Mouse (Mus musculus) right cerebral cortex, postnatal 14 days (tissue): ENCODE measurements around the gene Arap1.

Source experiments
- DNase-seq: peaks from one replicate; pipeline ENCODE4 v3.0.0; 2022

Arap1 gene

DNA sequence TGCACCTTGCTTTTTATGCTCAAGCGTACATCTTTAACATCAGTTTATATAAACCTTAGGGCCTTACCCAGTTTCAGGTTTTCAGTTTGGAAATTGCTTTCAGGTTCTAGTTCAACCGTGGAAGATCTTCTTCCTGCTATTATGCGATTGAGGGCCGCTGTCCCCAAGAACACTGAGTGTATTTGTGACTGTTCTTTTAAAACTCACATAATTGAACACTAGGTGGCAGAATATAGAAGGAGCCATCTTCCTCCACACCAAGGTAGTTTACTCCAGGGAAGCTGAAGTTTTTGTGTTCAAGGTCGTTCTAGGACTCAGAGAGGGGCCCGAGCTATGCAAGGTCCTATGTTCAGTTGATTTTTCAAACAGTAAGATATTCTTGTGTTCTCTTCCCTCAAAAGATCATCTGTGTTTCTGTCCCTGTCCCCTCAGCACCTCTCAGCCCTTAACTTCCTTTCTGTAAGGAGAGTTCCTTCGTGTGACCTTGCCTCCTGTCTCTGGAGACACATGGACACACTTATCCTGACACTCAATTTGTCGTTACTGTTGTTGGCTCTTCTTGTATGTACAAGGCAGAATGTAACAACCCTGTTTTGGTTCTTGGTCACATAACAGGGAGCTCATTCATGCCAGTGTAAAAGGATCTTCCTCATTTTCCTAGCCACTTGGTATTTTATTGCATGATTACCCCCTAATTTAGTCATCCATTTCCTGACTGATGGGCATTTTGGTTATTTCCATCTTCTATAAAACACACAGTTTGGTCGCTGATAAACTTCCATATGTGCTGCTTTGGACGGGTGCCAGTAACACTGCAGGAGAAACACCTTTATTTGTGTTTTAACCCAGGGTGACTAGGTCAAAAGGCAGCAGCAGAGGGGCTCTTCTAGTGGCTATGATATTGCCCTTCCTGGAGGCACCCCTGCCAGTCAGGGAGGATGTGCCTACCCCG, 20.3 kb downstream of the Arap1 start:
- no peak for DNase-seq

DNA sequence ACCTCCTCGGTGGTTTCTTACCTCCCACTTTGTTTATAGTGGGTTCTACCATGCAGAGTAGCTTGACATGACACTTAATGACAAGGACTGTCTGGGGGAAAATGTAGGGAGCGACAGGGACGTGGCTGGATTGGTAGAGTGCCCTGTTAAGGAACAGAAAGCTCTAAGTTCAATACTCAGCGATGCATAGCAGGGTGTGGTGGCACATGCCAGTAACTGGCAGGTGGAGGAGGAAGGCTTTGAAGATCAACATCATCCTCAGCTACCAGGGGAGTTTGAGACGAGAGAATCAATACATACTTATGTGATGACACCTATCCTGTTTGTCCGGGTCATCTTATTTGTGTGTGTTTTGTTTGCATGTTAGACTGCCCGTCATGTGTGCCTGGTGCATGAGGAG, 21.8 kb downstream of the Arap1 start:
- no peak for DNase-seq

DNA sequence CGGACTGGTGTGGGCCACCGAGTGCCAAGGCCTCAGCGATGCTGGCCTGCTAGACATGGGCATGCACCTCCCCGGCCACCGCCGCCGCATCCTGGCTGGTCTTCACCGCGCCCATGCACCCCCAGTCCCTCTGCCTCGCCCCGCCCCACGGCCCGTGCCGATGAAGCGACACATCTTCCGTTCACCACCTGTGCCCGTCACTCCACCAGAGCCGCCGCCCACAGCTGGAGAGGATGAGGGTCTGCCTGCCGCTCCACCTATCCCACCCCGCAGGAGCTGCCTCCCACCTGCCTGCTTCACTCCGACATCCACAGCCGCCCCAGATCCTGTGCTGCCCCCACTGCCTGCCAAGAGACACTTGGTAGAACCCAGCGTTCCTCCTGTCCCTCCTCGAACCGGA, 25.2 kb downstream of the Arap1 start:
- no peak for DNase-seq

DNA sequence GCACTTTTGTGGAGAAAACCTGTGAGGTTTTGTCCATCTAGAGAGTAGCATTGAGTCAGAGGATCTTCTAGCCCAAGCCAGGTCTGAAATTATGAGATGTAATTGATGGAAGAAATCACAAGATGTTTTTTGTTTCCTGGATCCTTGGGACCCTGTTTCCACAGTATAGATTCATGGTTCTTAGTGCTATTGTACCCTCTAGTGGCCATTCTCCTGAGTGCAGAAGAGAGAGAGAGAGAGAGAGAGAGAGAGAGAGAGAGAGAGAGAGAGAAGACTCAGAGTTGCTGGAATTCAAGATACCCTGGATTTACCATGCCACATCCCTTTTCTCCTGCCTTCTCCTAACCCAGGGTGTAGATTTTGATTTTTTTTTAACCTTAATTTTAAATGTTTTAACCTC, 26.3 kb downstream of the Arap1 start:
- no peak for DNase-seq

DNA sequence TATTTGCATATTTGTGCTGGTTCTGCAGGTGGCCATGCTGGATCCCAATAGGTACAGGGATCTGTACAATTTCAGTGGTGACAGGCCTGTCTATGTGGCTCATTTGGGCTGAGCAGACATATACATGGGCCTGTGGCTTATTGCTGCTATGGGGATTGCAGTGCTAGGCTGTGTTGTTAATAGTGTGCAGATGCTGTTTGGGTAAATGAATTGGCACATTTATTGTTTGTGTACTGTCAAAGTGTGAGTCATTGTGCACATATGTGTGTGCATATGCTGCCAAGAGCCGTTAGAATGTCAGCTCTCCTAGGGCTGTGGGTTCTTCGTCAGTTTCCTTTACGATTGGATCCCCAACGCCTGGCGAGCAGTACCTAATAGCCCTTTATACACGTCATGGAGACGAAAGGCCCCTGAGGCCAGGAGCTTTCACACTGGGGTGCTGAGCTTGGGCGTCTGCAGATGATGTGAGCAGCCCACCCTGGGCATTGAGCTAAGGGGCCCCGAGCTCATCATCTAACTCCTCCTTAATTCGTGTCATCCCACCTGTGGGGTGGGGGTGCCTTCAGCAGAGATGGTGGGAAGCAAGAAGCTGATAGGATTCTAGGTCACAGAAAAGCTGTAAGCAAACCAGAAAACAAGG, 29.0 kb downstream of the Arap1 start:
- DNase-seq, result no peak

DNA sequence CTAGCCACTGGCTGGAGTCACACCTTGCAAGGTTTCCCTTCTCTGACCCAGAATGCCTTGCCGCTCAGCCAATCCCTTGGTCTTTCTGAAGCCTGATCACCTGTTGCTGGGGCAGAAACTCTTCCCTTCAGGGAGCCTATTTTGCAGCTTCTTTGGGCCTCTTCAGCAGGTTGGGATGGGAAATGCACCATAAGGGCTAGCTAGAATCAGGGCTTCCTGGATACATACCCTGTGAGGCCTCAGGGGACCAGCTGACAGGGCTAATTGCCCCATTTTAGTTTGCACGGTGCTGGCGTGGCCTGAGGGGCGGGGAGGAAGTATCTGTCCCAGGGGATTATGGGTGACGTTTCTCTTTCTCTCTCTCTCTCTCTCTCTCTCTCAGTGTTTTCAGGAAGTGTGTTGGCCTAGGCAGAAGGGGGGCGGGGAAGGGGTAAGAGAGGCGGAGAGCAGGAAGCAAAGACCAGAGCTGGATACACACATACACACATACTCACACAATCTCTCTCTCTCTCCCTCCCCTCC, 29.9 kb downstream of the Arap1 start:
- no peak for DNase-seq

DNA sequence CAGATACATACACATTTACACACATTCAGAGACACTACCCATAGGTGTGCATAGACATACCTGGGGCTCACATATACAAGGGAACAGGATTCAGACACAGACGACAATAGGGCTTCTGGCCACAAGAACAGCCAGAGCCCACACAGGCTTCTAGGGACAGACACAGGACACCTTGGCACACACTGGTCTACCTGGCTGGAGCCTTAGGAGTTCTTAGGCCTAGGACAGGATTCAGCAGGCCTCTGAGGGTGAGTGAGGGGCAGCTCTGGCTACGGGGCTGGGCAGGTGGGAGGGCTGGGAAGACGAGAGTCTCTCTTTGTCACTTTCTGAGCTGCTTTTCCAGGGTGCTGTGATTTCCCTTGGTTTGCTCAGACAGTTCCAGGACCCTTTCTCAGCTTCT, 30.4 kb downstream of the Arap1 start:
- DNase-seq, result no peak

DNA sequence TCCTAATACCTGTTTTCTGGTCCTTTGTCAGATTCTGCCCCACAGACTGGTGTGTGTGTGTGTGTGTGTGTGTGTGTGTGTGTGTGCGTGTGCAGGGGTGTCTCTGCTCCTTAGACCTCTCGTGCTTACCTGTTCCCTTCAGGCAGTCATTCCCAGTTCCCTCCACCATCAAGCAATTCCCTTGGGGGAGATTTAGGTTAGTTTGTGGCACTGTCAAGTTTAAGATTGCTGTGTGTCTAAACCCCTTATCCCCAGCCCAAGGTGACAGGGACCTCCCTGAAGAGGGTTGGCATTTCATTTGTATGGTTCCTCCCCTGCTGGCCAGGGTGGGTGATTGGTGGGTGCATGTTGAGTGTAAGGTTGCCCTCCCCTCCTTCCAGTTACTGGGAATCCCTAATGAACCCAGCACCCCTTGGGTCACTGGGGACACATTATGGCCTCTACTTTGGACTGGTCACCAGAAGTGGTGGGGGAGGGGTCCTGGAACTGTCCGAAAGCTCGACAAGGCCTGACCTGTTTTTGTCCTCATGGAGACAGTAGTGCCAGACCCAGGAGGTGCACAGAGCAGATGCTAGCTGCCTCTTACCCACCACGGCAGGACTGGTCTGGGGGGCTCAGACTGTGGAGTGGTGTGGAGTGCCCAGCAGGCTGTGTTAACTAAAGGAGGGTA, 31.1 kb downstream of the Arap1 start:
- no peak for DNase-seq

DNA sequence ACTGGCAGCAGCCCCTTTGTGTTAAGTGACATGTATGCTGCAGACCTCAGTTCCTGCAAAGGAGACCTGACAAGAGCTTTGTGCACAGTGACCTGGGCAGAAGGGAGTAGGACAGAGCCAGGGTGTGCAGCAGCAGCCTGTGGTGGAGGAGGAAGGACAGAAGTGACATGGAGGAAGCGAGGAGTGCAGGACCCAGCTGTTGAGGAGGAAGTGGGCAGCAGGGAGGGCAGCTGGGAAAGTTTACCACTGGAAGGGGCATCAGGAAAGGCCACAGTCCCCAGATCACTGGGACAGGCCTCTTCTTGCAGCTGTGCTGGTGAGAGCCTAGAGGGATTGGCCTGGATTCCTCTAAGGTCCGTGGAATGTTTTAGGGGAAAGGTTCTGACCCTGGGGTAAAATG, 31.9 kb downstream of the Arap1 start:
- DNase-seq, result no peak

DNA sequence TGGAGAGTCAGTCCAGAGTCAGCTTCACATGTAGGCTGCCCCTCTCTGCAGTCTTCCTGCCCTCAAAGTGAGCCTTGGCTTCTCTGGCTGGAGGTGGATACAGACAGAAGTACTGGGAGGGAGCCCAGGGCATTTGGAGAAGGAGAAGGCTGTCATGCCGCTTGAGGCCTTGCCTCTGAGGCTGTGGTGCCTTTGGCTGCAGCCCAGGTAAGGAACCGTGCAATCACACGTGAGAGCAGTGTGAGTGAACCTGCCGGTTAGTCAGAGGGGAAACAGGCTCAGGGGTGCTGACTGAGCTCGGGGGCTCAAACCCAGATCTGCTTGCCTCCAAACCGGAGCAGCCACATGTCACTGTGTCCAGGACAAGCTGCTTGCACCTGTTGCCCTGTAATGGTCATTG, 33.6 kb downstream of the Arap1 start:
- DNase-seq, result no peak

DNA sequence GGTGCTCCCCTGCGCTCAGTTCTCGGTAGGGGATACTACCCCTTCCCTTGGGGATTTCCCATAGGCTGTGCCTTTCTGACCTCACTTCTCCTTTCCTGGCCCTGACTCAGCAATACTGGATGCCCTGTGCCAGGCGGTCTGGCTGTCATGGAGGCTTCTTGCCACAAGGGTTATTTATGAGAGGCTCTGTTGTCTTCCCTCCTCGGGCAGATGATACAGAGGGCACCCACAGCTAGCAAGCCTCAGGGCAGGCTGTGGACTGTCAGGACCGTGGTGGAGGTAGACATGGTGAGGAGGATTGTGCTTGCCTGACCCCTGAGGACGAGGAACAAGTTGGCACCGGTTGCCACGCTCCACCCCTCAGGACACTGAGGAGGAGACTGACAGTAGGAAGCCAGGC, 34.5 kb downstream of the Arap1 start:
- no peak for DNase-seq

DNA sequence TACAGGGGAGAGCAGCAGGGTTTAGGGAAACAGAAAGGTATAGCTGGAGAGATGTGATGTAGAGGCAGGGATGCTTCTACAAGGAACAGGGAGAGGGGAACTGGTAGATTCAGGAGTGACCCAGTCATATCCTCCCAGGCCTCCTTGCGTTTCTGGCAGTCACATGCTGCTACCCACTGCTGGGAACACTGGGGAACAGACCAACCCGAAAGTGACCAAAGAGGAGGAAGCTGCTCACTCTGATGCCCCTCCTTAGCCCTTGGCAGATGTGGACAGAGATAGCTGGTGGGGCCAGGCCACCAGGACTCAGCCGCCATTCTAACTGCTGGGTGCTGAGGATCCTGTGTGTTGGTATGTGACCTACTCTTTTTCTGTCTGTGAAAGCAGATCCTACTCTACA, 35.9 kb downstream of the Arap1 start:
- DNase-seq, result no peak

DNA sequence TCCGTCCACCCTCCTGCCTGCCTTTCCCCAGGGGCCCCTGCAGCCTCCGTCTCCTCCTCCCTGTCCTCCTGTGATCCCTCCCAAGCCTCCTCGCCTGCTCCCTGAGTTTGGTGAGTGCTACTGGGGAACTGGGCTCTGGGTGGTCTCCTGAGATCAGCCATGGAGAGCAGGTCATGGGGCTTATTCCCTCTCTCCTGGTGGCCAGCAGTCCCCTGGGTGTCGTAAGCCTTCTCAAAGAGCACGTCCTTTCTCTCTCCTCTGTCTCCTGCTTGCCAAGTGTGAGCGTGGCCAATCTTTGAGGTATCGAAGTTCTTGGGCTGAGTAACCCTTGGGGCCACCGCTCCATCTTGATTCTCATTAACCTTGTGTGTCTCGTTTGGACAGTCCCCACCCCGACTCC, 37.1 kb downstream of the Arap1 start:
- no peak for DNase-seq

DNA sequence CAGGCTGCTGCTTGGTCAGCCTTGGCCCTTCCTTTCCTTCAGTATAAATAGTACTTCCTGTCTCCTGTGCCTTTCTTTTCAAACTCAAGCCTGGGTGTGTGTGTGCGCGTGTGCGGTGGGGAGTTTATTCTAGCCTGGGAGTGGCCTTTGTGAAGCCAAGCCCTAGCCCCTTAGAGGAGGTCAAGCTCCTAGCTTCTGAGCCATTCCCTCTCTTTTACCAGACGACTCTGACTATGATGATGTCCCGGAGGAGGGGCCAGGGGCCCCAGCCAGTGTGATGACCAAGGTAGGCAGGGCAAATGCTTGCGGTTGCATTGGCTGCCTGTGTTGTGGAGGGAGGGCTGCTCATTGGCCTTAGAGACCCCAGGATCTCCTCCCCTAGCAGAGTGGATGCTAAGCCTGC, 37.5 kb downstream of the Arap1 start:
- DNase-seq, result no peak

DNA sequence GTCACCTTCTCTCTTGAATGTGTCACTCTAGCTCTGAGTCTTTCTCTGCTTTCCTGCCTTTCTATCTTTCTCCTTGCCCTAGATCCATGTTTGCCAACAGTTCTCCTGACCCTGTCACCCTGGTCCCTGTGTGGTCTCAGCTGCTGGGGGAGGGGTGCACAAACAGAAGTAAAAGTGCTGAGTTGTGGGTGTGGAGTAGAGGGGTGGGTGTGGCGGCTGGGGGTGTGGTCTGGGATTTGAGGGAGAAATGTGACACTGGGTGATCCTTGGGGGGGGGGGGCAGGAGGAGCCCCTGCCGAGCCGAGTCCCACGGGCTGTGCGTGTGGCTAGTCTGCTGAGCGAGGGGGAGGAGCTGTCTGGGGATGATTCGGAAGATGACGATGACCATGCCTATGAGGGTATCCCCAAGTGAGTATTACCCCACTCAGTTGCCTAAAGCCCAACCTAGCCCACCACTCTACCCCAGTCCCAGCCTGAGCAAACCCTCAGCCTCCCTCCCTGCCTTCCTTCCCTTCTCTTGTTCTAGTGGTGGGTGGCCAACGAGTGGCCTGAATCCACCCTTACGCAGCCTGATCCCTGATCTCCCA, 38.1 kb downstream of the Arap1 start:
- DNase-seq, result no peak

DNA sequence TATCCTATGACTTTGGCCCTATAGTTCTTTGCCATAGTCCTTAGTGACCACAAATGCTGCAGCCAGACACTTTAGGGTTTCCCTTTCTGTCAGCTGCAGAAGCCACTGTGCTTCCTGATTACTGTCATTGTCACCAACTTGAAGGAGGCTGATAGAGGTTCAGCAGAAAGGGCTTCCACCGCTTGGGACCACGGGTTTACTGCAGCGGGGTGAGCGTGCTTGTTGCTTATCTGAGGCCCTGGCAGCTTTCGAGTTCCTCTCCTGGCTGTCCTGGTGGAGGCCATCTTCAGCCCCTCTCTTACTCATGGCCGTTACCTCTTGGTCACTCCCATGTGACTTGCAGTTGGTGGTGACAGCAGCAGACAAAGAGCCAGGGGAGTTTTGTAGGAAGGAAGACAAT, 41.4 kb downstream of the Arap1 start:
- DNase-seq, result no peak

DNA sequence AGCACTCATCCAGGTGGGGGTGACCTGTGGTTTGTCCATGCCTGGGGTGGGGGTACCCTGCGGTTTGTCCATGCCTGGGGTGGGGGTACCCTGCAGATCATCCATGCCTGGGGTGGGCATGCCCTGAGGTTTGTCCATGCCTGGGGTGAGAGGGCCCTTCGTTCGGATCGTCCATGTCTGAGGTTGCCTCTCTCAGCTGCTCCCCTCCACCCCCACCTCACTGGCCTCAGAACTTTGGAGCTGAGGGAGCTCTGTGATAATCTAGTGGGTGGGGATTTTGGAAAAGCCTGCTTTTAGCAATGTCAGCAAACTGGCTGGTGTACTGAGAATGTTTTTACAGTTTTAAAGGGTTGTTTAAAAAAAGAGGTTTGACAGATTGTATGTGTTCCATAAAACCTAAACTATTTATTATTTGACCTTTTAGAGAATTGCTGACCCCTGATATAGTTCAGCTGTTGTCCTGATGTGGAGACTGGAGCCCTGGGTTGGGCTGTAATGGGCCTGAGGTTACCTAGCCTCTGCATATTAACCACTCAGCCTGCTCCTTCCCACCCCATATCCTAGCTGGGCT, 44.1 kb downstream of the Arap1 start:
- DNase-seq, result no peak

DNA sequence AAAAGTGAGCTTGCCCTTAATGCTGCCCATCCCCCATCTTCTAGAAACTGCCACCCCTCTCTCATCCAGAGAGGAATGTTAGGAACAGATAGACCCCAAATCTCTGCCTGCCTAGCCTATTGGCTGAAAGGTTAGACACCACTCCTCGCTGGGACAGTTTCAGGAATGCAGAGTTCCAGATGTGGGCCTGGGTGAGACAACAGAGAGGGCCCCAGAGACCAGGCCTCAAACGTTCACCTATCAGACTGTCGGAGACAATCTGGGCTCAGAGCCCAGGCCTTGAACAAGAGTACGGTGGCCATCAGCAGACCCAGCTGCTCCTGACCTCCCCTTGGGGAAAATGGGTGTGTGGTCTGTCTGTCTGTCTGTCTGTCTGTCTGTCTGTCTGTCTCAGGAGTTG, 45.1 kb downstream of the Arap1 start:
- no peak for DNase-seq

DNA sequence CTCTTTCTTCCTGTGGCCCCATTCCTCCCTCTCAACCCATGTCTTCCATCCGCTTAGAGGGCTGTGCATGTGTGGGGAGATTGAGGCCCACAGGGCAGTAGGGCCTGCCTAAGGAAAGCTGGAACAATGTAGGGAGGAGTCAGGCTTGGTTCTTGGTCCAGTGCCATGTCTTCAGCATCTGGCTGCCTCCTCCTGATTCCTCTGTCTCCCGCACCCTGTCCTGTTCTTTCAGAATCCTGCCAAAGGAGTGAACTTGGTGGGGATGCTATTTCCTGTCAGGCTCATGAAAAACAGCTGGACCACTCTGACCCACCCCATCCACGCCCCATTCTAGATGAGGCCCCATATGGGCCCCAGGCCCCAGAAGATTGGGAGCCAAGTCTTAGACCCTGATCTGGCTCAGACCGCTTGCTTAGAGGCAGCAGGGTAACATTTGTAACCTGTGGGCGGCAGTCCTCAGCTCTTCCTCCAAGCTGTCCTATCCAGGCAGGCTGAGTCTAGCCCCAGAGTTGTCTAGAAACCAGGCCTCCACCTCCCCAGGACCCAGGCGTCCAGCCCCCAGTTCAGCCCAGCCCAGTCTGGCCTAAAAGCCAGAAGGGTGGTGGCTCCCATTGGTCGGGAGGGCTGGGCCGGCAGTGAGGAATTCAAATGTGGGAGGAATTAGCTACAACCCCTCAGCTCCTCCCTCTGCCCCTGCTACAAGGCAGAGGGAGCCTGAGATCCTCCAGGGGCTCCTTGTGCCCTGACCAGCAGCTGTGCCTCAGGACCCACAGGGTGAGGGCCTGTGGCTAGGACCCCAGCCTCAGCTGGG, 46.0 kb downstream of the Arap1 start:
- no peak for DNase-seq

DNA sequence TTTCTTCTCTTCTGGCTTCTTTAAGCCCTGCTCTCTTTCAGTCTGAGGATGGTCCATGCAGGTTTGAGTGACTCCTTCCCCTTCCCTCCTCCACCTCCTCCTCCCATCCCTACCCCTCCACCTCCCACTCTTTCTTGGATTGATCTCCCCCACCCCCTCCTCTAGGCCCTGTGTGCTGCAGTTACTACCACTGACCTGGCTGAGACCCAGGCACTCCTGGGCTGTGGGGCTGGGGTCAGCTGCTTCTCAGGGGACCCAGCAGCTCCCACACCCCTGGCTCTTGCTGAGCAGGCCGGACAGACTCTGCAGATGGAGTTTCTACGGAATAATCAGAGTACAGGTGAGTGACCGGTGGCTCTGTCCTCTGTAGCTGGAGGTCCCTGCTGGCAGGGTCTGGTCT, 46.7 kb downstream of the Arap1 start:
- DNase-seq, result no peak

DNA sequence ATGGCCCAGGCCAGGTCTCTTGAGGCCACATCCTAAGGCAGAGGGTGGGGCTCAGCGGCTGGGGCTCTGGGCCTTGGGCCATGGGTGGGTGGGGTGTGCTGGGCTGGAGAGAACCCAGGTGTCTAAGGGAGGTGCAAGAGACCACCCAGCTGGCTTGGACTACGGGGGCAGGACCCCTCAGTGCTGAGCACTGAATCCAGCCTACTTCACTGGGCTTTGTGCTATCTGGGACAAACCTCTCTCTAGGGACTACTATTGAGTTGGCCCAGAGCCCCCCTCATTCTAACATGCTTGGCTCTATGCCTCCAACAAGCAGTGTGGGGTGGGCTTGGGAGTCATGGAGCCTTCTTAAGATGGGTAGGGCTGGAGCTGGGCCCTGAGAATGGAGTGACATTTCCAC, 47.6 kb downstream of the Arap1 start:
- DNase-seq, result no peak

DNA sequence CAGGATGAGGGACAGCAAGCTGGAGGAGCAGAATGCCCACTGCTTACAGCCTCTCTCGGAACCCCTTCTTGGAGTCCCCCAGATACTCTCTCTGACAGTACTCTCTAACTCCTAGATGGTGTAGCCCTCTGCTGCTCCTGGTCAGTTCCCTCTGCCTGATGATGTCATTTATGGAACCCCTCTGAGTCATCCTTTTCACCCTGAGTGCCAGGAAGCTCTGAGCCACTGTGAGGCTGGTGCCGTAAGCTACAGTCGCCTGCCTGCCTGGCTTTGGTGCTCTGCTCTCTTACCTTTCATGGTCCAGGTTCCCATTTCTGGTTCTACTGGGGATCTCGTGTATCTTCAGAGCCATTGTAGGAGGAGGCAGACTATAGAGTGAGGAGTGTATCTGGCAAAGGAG, 49.3 kb downstream of the Arap1 start:
- DNase-seq, result no peak
